Mouse (Mus musculus) frontal cortex, postnatal 25 days (tissue): ENCODE results near the gene Tmem41a.
"Not testable (repeated sequence)": the region's sequence is repeated elsewhere in the genome, so short reads cannot be mapped to it uniquely, and the experiment has no call there.

ENCODE experiments used
- DNase-seq, 2 experiments: peaks; one replicate each; pipeline ENCODE4 v3.0.0; 2022; ENCODE audit warnings: low spot score in 2 of 2

Gene Tmem41a

DNA sequence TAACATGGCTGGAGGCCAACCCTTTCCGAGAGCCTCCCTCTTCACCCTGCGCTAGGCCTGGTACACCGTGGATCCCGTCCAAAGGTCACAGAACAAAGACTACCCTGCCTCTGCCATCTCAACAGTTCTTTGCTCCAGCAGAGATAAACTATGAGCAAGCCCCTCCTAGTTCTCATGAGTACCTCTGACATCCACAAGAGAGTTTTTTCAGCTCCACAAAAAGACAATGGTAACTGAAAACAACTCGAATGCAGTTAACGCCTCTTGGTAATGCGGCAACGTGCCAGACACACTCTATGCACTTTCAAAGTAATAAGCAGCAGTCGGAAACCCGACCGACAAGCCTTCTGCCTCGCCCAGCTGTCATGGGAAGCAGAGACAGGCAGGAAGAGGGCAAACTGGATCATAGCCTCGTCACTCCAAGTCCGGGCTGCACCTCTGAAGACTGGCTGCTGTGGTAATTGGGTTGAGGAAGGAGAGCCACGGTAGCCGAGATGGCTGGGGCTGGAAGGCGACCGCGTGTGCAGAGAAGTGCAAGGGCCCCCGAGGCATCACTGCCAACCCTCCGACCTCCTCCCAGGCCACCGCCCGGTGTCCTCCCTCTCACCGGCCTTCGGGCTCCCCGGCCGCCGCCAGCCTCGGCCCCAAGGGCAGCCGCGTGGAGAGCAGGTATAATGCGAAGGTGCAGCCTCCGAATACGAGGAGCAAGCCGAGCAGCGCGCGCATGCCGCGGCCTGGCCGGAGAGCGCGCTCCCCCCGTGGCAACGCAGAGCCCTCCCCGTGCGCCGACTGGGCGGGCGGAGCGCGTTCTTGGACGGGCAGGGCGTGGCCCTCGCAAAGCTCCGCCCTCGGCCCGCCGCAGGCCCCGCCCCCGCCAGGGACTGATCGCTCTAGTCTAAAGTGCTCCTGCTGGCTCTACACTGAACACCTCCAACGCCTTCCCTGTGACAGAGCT, at the start of gene Tmem41a:
TSS of gene Tmem41a (minus strand) at position 792 of the 955 bp plus-strand sequence.
- peak; percentile 68 to 85 for DNase-seq

DNA sequence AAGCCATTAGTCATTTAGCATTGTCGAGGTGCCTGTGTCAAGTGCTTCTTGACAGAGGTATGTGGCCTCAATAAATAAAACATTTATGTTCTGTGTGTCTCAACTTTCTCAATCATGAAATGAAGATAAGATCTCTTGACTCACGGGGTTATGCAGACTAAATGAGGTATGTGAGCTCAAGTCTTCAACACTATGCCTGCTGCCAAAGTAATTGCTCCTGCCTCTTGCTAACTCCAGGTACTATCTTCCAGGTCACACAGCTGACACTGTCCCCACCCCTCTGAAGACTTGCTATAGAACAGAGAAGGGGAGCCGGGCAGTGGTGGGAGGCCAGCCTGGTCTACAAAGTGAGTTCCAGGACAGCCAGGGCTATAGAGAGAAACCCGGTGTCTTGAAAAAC, 49.0 kb upstream of the Tmem41a start:
- DNase-seq, result no peak

DNA sequence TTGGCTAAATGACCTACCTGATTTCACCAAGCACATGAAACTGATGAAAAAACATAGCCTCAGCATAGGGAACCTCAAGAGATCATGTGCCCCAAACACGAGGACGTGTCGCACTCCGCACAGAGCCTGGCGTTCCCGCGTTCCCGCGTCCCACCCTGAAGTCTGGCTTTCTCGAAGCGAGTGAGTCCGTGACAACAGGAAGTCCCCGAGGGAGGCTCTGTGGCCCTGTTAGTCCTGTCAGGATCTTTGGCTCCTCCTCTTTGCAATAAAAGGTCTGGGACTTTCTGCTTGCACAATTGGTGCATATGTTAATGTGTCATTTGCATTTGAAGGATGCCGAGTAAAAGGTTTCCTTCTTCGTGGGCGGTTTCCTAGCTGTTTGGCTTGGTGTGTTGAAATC, 48.0 kb upstream of the Tmem41a start, which contains the start of gene Liph:
TSS of gene Liph (minus strand) at position 360 of the 400 bp plus-strand sequence.
- no peak for DNase-seq

DNA sequence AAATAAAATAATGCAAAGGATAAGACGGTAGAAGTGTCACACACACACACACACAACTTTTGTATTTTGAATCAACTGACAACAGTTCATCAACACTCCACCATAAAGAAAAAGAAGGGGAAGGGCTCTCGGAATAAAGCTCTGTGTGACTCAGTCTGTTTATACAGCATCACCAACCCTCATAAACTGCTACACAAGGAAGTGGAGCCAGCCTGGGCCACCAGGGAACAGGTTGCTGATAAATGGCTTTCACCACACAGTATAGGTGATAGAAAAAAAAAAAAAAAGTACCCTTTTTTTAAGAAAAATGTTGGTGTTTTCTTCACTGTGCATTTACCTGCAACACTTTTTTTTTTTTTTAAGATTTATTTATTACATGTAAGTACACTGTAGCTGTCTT, 44.4 kb upstream of the Tmem41a start:
- no peak for DNase-seq

DNA sequence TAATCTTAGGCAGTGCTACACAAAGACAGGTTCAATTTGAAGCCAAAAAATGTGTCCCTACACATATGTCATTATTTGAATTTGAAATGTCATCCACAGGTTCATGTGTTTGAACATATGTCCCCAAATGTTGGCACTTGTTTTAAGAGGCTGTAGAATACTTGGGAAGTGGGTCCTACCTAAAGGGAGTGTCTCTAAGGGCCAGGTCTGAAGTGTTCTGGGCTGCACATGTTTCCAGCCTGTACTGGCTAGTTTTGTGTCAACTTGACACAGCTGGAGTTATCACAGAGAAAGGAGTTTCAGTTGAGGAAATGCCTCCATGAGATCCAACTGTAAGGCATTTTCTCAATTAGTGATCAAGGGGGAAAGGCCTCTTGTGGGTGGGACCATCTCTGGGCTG, 43.5 kb upstream of the Tmem41a start:
- DNase-seq, result not testable (repeated sequence)

DNA sequence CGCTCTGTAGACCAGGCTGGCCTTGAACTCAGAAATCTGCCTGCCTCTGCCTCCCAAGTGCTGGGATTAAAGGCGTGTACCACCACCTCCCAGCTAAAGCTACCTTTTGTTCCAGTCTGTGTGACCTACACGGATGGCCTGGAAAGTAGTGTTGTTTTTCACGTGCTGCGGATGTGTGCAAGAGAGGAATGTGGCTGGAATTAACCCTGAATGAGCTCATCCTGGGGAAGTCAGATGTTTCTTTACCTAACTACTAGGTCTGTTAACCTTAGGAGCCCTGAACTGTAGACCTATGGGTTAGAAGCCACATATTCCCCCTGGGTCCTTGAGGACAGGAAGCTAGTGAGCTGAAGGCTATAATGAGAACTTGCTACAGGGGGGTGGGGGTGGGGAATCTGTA, 40.6 kb upstream of the Tmem41a start:
- DNase-seq, result no peak

DNA sequence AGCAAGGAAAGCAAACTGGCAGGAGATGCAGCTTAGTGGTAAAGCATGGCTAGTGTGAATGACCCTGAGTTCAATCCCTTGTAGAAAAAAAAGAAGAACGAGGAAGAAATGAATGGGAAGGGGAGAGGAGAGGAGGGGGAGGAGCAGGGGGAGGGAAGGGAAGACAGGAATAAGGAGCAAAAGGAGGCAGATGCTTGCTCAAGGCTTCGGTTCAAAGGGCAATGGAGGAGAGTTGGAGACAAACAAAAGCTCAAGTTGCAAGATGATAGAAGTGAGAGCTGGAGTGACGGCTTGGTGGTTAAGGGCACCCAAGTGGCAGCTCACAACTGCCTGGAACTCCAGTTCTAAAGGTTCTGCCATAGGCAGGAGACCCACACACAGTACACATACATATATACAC, 38.8 kb upstream of the Tmem41a start:
- DNase-seq, result no peak

DNA sequence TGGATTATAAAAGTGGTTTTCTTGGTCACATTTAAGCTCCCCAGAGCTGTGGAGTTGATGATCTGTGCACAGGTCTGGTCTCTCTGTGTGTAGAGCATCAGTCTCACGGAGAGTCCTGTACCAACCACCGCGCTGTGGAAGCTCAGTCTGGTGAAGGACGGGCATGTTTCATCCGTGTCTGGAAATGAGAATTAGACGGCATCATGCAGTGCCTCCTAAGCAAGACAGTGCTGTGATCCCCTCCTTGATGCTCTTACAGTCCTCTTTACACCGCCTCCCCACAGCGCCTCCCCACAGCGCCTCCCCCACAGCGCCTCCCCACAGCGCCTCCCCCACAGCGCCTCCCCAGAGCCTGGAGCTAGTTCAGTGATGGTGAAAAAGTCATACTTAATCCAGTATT, 36.7 kb upstream of the Tmem41a start:
- DNase-seq, result no peak

DNA sequence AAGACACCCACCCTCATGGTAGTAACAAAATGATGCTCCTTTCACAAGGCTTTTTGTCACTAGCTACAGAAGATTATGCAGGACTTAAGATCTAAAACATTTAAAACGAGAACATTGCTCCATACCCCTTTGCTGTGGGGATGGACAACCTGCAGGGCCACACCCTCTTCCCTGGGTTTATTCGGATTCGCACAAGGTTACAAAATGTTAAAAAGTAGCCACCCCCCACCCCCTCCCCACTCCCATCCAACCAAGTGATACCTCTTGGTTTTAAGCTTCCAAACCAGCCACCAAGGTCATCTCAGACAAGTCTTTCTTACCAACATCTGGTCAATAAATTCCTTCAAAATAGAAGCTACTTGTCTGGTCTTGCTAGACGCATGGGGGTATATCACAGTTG, 36.2 kb upstream of the Tmem41a start:
- no peak for DNase-seq

DNA sequence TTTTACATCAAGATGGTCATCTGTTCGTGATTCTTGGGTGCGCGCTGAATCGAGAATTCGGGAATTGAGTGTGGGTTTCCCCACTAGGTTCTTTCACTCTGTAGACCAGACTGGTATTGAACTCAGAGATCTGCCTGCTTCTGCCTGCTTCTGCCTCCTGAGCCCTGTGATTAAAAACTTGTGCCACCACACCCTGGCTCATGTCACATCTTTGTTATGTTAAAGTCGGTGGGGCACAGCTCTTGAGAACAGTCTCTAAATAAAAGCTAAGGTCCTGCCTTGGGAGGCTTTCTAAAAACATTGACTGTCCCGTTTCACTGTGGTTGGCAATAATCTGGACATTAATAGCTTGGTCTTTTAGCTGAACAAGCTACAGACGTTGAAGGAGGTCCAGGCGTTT, 35.8 kb upstream of the Tmem41a start:
- no peak for DNase-seq

DNA sequence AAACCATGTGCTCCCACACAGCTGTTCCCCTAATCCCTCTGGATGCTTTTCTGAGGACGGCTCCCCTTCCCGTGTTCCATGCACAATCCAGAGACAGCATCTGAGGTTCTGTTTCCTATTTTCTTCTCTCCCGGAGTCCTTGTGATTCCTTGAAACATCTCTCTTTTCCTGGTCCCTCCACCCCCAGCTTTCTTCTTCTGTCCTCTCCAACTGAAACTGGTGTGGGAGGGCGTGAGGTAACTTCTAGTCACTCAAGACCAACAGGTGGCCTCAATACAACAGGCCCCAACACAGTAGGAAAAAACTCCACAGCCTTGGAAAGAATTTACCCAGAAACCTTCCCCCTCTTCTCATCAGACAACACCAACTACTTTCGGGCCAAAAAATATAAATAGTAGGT, 30.0 kb upstream of the Tmem41a start:
- no peak for DNase-seq

DNA sequence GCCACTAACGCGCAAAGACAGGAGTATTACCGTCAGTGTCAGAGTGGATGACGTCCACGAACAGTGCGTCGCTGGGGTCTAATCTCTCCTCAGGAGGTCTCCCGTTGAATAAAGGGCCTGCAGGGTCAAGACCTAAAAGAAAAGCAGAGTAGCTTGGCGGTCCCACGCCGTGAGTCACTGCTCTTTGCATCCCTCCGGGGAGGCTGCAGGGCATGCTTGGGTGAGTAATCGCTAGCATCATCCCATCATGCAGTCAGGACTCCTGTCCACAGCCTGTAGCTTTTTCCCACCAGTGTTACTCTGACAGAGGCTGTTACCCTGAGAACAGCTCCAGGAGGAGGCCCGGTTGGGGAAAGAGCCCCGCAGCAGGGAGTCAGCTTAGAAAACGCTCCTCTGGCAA, 28.9 kb upstream of the Tmem41a start:
- no peak for DNase-seq

DNA sequence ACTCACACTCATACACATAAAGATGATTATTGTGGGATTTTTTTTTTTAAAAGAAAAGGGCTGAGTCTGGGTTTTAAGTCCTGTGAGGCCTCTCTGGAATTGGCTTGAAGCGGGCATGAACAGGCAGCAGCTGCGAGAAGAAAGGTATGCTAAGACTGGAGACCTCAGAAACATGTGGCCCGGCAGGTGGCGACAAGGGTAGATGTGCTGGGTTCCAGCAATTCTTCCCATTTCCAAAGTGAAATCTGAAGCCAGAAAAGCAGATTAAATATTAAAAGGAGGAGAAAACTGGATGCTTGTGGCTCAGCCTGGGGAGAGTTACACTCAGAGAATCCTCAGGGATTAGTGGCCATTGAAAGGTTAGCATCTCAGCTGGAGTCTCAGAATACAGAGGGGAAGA, 24.1 kb upstream of the Tmem41a start:
- DNase-seq, result no peak

DNA sequence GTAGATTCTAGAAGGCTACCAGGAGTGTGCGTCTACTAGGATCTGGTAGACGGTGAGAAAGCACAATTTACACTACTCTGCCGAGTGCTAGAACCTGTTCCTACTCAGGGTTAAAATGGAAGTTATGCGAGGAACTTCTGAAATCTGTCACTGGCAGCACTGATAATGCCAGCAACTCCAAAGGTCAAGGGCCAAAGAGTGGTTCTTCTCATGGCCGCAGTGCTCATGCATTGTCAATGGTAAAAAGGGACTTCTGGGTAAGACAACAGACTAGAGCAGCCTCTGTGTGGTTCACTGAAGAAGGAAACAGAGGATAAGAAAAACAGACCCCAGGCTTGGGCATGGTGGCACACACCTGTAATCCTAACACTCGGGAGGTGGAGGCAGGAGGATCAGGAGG, 23.2 kb upstream of the Tmem41a start:
- DNase-seq, result no peak

DNA sequence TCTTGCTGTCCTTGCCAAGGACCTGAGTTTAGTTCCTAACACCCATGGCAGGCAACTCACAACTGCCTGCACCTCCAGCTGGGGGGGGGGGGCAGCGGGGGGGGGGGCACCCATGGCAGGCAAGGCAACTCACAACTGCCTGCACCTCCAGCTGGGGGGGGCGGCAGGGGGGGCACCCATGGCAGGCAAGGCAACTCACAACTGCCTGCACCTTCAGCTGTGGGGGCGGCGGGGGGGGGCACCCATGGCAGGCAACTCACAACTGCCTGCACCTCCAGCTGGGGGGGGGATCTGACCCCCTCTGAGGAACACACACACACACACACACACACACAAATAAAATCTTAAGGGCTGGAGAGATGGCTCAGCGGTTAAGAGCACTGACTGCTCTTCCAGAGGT, 22.5 kb upstream of the Tmem41a start:
- no peak for DNase-seq

DNA sequence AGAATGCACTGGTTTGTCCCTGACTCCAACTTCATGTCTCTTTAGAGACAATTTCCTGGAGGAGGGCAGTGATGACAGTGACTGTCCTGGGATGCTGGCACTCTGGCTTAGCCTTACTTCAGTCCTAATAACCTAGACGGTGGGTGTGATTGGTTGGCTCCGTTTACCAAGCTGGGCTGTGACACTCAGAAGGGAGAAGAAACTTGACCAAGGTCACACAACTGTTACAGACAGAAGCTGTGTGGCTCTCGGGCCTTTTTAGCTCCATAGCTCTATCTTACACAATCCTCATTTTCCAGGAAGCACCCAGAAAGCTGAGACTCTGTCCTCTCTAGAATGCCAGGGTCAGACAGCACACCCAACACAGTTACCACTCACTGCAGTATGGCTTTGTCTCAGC, 18.2 kb upstream of the Tmem41a start:
- no peak for DNase-seq

DNA sequence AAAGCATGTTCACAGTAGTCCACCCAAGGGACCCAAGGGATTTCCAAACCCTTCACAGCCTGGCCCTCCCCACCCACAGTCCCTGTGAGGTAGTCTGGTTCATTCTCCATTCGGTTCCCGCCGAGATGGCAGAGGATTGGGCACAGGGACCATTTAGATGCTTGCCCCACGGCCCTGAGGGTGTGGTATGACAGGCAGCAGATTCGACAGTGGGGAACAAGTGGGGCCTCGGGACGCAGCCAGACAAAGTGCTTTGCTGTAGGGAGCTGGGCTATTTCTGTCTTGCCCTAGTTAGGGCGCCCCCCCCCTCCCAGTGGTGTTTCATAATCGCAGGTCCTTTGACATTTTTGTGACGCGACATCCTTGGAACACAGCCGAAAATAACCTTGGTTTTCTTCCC, 8.2 kb upstream of the Tmem41a start:
- DNase-seq, result no peak

DNA sequence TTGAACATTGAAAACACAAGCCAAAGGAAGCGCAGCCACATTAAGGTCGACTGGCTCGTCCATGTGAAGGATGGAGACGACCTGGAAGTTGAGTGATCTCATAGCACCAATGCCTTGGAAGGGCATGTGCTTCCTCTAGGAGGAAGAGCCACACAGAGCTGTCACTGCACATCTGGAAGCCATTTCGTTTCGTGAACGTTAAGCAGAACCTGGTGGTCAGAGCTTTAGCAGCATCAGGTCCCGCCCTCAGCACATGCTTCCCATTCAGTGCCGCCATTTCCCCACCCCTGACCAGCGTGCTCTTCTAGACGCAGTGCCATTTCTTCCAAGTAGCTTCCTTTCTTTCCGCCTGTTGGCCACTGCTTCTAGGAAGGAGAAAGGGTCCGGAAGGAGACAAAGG, 18.9 kb downstream of the Tmem41a start:
- no peak for DNase-seq

DNA sequence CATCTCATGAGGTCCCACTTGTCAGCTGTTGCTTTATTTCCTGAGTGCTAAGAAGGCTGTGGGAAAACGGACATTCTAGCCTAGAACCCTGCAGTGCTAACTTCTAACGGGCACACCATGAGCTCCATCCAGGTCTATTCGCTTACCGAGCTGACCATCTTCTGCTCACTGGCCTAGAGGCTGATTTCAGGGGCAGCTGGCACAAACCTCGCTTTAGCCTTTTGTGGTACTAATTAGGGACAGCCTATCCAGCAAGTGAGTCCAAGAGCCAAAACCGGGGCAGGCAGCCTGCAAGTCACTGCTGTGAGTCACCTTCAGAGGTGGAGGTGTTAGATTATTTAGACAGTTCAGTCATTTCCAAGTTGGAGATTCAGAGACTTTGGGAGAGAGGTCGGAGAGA, 30.7 kb downstream of the Tmem41a start:
- no peak for DNase-seq

DNA sequence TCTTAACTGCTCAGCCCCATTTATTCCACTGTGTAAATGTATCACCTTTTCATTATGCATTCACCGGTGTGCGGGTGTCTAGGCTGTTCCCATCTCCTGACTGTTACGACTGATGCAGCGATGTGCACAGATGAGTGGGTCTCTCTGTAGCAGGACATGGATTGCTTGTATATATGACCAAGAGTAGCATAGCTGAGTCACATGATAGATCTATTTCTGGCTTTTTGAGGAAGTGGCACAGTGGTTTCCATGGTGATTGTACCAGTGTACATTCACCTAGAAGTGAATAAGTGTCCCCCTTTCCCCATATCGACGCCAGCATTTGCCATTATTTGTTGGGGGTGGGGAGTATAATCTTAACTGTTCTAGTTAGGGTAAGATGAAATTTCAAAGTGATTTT, 34.0 kb downstream of the Tmem41a start:
- no peak for DNase-seq

DNA sequence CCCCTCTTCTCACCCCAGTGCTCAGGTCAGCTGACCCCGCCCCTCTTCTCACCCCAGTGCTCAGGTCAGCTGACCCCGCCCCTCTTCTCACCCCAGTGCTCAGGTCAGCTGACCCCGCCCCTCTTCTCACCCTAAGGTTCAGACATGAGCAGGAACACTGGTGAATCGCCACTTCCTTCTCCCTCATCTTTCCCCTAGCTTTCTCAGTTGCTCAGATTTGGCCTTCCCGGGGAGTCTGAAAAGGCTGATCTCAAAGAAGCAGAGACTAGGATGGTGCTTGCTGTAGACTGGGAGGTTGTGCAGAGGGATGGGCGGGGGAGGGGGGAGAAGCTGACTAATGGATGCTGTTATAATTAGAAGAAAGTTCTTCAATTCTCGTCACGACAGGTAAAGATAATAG, 38.4 kb downstream of the Tmem41a start:
- DNase-seq, result not testable (repeated sequence)

DNA sequence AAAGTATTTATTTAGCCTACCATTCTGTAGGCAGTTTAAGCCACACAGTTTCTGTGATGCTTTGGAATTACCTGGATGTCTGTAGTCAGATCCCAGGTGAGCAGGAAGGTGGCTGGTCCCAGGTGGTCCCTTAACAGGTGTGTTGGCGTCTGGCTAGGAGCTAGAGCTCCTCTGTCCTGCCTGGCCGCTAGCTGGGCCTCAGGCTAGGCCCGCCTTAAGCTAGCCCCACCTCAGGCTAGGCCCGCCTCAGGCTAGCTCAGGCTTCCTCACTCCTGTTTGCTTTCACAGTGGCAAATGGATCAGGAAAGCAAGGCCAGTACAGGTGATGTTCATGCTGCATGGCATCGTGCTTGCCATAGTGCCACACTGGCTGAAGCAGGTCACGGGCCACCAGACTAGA, 40.5 kb downstream of the Tmem41a start:
- no peak for DNase-seq

DNA sequence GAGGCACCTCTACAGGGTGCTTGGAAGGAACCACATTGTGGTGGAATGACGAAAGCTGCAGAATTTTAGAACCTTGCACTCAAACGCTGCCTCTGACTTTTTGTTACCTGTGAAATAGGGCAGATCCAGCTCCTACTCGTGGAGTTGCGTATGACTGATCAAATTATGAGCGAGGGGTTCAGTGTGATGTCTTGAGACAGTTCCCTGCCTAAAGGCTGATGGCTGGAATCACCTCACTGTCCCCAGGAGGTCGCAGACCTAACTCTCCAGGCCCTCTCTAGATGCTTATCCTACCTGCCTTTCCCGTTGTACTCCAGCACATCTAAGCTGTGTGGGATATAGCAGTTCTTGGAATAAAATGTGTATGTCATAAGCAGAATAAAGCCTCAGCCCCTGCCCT, 41.4 kb downstream of the Tmem41a start:
- DNase-seq, result no peak

DNA sequence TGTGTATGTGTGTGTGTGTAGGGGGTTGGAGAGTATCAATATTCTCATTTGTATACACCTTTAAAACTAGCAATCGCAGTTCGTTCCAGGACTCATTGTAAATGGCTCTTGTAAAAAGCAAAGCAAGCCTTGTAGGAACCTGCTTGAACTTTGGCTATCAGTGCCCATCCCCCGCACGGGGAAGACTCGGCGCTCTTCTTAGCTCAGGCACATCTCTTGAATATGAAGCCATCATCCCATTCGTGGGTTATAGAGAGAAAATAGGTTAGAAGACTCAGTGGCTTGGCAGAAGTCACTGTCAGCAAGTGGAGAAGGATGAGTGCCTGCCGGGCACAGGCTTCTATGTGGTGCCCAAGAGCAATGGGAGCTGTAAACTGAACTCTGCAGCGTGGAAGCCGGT, 42.7 kb downstream of the Tmem41a start:
- no peak for DNase-seq
